Mouse (Mus musculus): ENCODE measurements around the gene Gpr12.

GRCm38 (mm10) chr5:146597503-146597874, 12.4 kb upstream of the Gpr12 start:
- no peak for TF ChIP-seq CTCF (IDR thresholded peaks at IDR 0.05; ENCODE audit: low read depth, low read length)
- TF ChIP-seq POLR2A (IDR thresholded peaks at IDR 0.05; ENCODE audit: extremely low read depth, insufficient read depth, low read length) = no peak
